Mouse (Mus musculus) olfactory bulb, adult 2 months (tissue): ENCODE measurements around the gene Sh3pxd2a. TPM values are rescaled to one million over a fixed set of nuclear protein-coding genes. Genes with fewer than 3 reads are reported as not detected.

Experiments used
- H3K27ac ChIP-seq: fragments of 200-500 bp; 2 replicates; pipeline ENCODE4 v1.5.1; 2012; ENCODE audit warnings: low read depth, low read length; ENCODE audit not compliant: insufficient read depth
- H3K4me1 ChIP-seq: fragments of 200-500 bp; 2 replicates; pipeline ENCODE4 v1.6.1; 2012; ENCODE audit warnings: low read length; ENCODE audit not compliant: control insufficient read depth, insufficient read depth
- H3K4me3 ChIP-seq: fragments of 200-500 bp; 2 replicates; pipeline ENCODE4 v1.5.1; 2012; ENCODE audit warnings: mild to moderate bottlenecking, low read depth, low read length, moderate library complexity; ENCODE audit not compliant: insufficient read depth
- CTCF ChIP-seq: fragments of 200-500 bp; IDR thresholded peaks from 2 replicates; pipeline ENCODE4 v1.5.1; 2012; ENCODE audit warnings: low read depth, mild to moderate bottlenecking, low read length, moderate library complexity; ENCODE audit not compliant: insufficient read depth
- POLR2A ChIP-seq: fragments of 200-500 bp; IDR thresholded peaks from 2 replicates; pipeline ENCODE4 v1.6.1; 2012; ENCODE audit warnings: mild to moderate bottlenecking, low read depth, low read length, moderate library complexity; ENCODE audit not compliant: insufficient read depth
- WGBS: fragments of 180-500 bp; shearing (Covaris S2); methylation state at CpG from one replicate; pipeline ENCODE4 v1.1.7; 2018; 5-methylcytosine and 5-hydroxymethylcytosine counted together
- polyA plus RNA-seq: library from polyadenylated mRNA; stranded (reverse); fragments of >200 nt; gene quantifications from 2 replicates; pipeline ENCODE4 v1.2.4, GENCODE M21; 2012; ENCODE audit warnings: low replicate concordance; ENCODE audit not compliant: missing spikeins, insufficient read depth, insufficient read length

The Sh3pxd2a gene
- polyA plus RNA-seq, 1 experiment = not detected

DNA sequence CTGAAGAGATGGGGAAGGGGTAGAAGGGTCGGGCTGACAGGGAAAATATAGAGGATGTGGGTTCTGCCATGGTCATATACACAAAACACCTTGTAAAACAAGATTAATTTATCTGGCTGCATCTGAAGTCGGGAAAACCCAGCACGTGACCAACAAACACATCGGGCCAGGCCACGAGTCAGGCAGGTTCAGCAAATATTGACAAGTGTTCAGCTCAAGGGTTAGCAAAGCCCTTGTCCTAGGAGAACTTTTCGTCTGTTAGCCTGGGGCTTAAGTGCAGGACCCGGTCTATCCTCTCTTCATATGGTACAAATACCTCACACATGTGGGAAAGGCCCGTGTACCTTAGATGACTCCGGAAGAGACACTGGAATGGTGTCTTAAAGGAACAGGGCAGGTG is 18.1 kb downstream of the Sh3pxd2a start:
- no peak overlapping the region for H3K4me3 ChIP-seq
- H3K27ac ChIP-seq = no peak overlapping the region
- WGBS = 83% methylated on average over 9 of the region's 9 CpGs
- peaks cover 9% of the 10 kb centered on the region for H3K4me1 ChIP-seq
- TF ChIP-seq POLR2A = no peak
- no peak for TF ChIP-seq CTCF

DNA sequence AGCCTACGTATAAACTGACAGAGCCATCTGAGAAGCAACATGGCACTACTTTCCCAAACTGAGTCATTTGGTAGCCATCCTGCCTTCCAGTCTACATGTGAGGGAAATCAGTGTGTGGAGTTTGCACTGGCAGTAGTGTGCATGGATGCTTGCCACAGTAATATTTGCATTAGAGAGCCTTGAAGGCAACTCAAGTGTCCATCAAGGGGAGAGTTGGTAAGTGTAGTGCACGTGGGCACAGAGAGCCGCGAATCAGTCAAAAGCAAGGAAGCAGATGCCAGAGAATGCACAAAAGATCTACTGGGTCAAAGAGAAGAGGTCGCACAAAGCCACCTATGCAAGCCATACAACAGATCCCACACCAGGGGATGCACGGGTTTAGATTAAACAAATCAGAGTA is 18.5 kb downstream of the Sh3pxd2a start:
- WGBS = 90% methylated on average over 6 of the region's 6 CpGs
- peaks cover 9% of the 10 kb centered on the region for H3K4me1 ChIP-seq
- no peak overlapping the region for H3K4me3 ChIP-seq
- H3K27ac ChIP-seq = no peak overlapping the region
- no peak for TF ChIP-seq CTCF
- TF ChIP-seq POLR2A = no peak

GRCm38 (mm10) chr19:47444488-47444887 is 19.7 kb downstream of the Sh3pxd2a start:
- peaks cover 7% of the 10 kb centered on the region for H3K4me1 ChIP-seq
- 82% methylated on average over 12 of the region's 12 CpGs for WGBS
- H3K27ac ChIP-seq = no peak overlapping the region
- no peak for TF ChIP-seq CTCF
- TF ChIP-seq POLR2A = no peak
- no peak overlapping the region for H3K4me3 ChIP-seq

- TF ChIP-seq CTCF (no peak), POLR2A (no peak)
- peaks cover 10% of the 10 kb centered on the region for H3K4me1 ChIP-seq
- no peak overlapping the region for H3K27ac ChIP-seq
- H3K4me3 ChIP-seq = no peak overlapping the region
- WGBS = 93% methylated on average over 6 of the region's 6 CpGs
Measured at GRCm38 (mm10) chr19:47442294-47442627, 21.9 kb downstream of the Sh3pxd2a start.

- 95% methylated on average over 17 of the region's 17 CpGs for WGBS
- Histone ChIP-seq H3K4me3 (no peak overlapping the region), H3K27ac (no peak overlapping the region), H3K4me1 (peaks cover 8% of the 10 kb centered on the region)
- no peak for TF ChIP-seq POLR2A
- no peak for TF ChIP-seq CTCF
Measured at GRCm38 (mm10) chr19:47441541-47442293, 22.5 kb downstream of the Sh3pxd2a start.

DNA sequence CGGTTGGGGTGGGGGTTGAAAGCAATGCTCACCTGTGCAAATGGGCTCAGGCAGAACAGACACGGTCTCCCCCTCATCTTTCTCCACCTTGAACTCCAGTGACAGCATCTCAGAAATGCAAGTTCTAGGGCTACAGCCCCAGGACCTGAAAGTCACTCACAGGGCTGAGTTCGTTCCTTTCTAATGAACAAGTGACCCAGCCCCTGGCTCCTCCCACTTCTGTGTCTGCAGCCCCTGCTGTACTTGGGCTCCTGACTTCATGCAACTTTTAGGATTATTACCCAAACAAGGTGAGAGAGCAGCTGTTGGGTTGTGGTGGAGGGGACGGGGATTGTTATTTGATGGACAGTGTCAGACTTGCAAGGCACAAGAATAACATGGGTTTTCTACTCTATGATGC is 23.2 kb downstream of the Sh3pxd2a start:
- 90% methylated on average over 4 of the region's 4 CpGs for WGBS
- 0 out of 2 replicates have a peak, but pooled peaks cover 5% of the 10 kb centered on the region for H3K4me1 ChIP-seq
- TF ChIP-seq POLR2A (no peak), CTCF (no peak)
- H3K27ac ChIP-seq = no peak overlapping the region
- no peak overlapping the region for H3K4me3 ChIP-seq

GRCm38 (mm10) chr19:47440435-47440803 is 23.8 kb downstream of the Sh3pxd2a start:
- no peak overlapping the region for H3K4me3 ChIP-seq
- 0 out of 2 replicates have a peak, but pooled peaks cover 5% of the 10 kb centered on the region for H3K4me1 ChIP-seq
- TF ChIP-seq CTCF = no peak
- no peak for TF ChIP-seq POLR2A
- H3K27ac ChIP-seq = no peak overlapping the region
- 97% methylated on average over 7 of the region's 7 CpGs for WGBS

DNA sequence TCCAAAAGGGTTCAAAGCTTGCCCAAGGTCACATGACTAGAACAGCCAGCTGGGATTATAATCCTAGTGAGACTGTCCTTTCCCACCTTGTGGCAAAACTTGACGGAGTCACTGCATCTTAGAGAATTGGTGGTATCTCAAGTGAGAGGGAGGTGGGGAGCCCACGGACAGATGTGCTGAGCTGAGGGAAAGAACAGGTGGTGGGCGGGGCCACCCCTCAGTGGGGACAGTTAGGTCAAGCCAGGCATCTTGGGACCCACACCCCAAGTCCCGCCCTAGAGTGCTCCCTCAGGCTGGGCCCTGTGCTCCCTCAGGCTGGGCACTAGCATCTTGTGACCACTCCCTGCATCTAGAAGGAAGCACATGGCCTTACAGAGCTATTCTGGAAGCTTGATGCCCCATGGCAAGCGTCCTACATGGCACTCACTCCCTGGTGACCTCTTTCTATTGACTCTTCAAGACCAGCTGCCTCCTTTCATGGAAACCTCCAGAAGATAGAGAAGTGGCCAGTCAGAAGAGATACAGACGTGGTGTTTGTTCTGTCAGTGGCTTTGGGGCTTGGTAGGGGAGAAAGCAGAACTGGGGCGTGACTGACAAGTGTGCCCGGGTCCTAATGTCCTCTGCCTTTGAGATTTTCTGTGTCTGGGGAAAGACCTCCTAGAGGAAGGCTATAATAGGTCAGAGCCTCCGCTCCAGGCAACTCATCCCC is 24.3 kb downstream of the Sh3pxd2a start:
- no peak for TF ChIP-seq CTCF
- TF ChIP-seq POLR2A = no peak
- Histone ChIP-seq H3K4me1 (0 out of 2 replicates have a peak, but pooled peaks cover 5% of the 10 kb centered on the region), H3K4me3 (no peak overlapping the region), H3K27ac (no peak overlapping the region)
- WGBS = 93% methylated on average over 9 of the region's 9 CpGs

DNA sequence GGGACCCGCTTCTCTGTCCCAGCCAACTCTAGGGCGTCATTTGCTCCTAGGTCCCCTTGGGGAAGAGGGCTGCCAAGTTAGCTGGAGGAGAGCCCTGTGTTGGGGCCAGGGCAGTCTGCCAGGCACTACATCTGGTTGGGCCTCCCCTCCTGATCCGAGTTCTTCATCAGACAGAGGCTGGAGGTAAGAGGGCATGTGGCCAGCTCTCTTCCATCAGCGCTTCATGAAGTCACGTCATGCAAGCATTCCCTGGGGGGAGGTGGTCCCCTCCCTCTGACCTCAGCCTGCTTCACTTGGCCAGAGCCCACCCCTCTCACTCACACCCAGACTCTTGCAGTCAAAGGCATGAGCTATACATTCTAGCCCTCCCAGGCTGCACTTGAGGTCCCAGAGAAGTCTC is 25.8 kb downstream of the Sh3pxd2a start:
- WGBS = 43% methylated on average over 5 of the region's 5 CpGs
- no peak overlapping the region for H3K4me3 ChIP-seq
- no peak overlapping the region for H3K27ac ChIP-seq
- TF ChIP-seq CTCF (no peak), POLR2A (no peak)
- H3K4me1 ChIP-seq = 0 out of 2 replicates have a peak, but pooled peaks cover 5% of the 10 kb centered on the region

DNA sequence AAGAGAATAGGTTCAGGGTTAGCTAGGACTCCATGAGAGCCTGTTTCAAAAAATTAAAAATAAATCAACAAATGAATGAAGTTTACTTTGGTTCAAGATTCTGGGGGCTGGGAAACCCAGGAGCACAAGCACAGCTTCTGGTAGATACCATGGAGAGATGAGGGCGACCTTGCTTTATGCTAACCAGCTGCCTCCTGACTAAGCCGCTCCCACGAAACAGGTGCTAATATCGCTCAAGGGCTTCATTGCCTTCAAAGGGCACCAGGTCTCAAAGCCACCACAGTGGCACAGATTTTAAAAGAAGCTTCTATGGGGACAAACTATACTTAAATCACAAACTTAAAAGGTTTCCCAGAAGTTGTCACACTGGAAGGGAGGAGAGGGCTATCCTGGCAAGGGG is 27.2 kb downstream of the Sh3pxd2a start:
- Histone ChIP-seq H3K4me3 (no peak overlapping the region), H3K27ac (no peak overlapping the region), H3K4me1 (0 out of 2 replicates have a peak, but pooled peaks cover 5% of the 10 kb centered on the region)
- 92% methylated on average over 4 of the region's 4 CpGs for WGBS
- TF ChIP-seq CTCF (no peak), POLR2A (no peak)
